Mouse (Mus musculus): ENCODE results near the gene Spcs3.

- TF ChIP-seq POLR2A (IDR thresholded peaks at IDR 0.05; ENCODE audit: low read depth, low read length) = no peak
- no peak for TF ChIP-seq CTCF (IDR thresholded peaks at IDR 0.05; ENCODE audit: borderline replicate concordance, insufficient read depth, low read length)
Observed at GRCm38 (mm10) chr8:54537285-54537684, 7.5 kb upstream of the Spcs3 start.
